Mouse (Mus musculus) small intestine, adult 2 months (tissue): ENCODE measurements around the gene Rbsn.

Experiments used
- CTCF ChIP-seq: fragments of 200-500 bp; IDR thresholded peaks from 2 replicates; pipeline ENCODE4 v1.5.1; 2012; ENCODE audit warnings: low read depth, mild to moderate bottlenecking, control low read depth, inconsistent platforms, low read length, moderate library complexity, mixed read lengths; ENCODE audit not compliant: insufficient replicate concordance, insufficient read length; ENCODE audit errors: extremely low read depth
- POLR2A ChIP-seq: fragments of 200-500 bp; IDR thresholded peaks from 2 replicates; pipeline ENCODE4 v1.6.1; 2012; ENCODE audit warnings: low read depth, mild to moderate bottlenecking, control low read depth, inconsistent platforms, low read length, moderate library complexity

GRCm38 (mm10) chr6:92229103-92229502, 14.4 kb upstream of the Rbsn start:
- TF ChIP-seq CTCF (no peak), POLR2A (no peak)
